Mouse (Mus musculus) ES-E14 (cell line): ENCODE data around the gene Pax5.

Experiments used
- MAFK ChIP-seq: IDR thresholded peaks from 2 replicates; pipeline ENCODE4 v1.6.1; 2014; ENCODE audit warnings: mild to moderate bottlenecking, low read depth, low read length, inconsistent platforms; ENCODE audit not compliant: insufficient read depth
- ZC3H11A ChIP-seq: IDR thresholded peaks from 2 replicates; pipeline ENCODE4 v1.6.1; 2012; ENCODE audit warnings: low read depth, mild to moderate bottlenecking, inconsistent platforms, low read length, borderline replicate concordance
- ZNF384 ChIP-seq: IDR thresholded peaks from 2 replicates; pipeline ENCODE4 v1.6.1; 2012; ENCODE audit warnings: low read depth, low read length, inconsistent platforms

GRCm38 (mm10) chr4:44532731-44533130 is 177.6 kb downstream of the Pax5 start:
- TF ChIP-seq ZC3H11A (no peak), ZNF384 (no peak), MAFK (no peak)
